Mouse (Mus musculus) 3134 (cell line): ENCODE data around the gene Cct3.
A peak's percentile ranks its signal among the peaks of the same experiment; 100 is the strongest.
"Not testable (repeated sequence)": the region's sequence is repeated elsewhere in the genome, so short reads cannot be mapped to it uniquely, and the experiment has no call there.

ENCODE experiments used
- DNase-seq: peaks from one replicate; pipeline ENCODE4 v3.0.0-alpha.2; 2011; ENCODE audit warnings: low spot score; ENCODE audit not compliant: insufficient read length; ENCODE audit errors: extremely low read depth

Gene Cct3

DNA sequence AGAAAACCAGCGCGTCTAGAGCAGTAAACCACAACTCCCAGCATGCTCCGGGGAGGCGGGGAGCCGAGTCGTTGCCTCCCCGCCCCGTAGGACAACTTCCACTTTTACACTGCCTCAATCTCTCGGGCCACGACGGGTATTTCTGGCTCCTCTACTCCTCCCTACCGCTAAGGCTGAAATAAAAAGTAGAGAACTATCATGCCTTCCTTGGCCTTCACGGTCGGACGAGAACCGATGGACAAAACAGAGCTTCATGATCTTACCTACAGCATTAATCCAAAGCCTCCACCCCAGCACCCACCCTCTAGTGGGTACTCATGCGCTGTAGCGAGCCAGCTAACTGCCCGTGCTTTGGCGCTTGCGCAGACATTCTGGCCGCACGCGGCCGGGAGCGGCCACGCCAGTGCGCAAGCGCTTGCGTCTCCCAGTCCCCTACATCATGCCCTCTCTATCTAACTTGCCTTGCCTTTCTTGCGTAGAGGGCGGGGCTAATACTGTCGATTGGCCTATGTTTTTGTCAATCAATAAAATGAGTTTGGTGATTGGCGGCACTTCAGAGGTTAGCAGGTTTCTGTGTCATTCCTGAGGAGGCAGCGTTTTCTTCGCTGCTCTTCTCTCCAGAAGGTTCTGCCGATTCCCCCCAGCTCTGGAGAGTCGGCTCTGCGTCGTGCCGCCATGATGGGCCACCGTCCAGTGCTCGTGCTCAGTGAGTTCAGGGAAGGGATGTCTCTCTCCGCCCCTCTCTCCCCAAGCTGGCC, at the start of gene Cct3, which contains the start of gene Tsacc:
Gene Cct3 (plus strand): TSS at position 556 of the 758 bp plus-strand sequence.
Gene Tsacc (minus strand): TSS at position 439 of the 758 bp plus-strand sequence.
- peak; percentile 100 for DNase-seq

DNA sequence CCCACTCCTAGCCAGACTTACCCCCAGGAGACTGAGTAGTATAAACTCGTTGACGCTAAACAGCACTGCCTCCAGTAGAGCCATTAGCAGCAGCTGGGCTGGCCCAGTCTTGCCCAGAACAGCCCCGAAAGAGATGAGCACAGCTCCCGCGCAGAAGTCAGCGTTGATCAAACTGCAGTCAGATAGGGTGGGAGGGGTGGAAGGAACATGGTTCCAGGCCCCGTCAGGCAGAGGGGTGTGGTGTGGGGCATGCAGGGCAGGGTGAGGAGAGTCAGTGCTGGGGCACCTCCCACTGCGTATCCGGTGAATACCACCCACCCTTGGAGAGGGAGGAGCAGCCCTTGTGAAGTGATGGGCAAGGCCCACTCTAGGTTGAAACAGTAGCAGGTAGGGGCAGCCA, 49.2 kb upstream of the Cct3 start:
- no peak for DNase-seq

DNA sequence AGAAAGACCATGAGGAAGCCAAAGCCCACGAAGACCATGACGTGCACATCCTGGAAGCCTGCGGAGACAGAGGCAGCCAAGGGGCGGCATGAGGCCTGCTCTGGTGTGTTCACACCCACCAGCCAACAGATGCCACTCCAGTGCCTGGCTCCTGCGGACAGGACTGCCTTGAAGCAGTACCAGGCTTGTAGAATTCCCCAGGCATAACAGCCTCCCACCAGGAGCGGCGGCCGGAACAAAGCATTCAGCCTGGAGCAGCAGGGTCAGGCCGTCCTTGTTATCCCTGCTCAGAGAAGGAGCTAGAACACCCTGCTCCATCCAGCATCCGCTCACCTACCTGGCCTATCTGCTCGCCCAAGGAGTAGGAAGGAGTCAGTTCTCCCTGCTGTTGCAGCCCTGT, 48.5 kb upstream of the Cct3 start:
- DNase-seq, result no peak

DNA sequence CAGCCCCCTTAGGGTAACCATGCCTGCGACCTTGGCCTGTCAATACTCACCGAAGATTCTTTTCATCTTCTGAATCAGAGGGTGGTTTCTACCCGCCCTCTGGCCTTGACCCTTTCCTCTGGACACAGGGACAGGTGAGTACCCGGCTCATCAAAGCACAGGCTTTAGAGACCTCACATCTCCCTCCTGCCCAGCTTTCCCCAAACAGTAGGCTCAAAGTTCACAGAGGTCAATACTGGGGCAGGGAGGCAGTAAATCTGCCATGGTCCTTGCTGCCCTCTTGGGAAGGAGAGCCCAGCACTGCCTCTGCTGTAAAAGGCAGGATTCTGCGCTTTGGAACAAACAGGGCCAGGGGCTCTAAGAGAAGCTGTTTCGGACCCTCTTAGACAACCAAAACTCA, 44.2 kb upstream of the Cct3 start:
- no peak for DNase-seq

DNA sequence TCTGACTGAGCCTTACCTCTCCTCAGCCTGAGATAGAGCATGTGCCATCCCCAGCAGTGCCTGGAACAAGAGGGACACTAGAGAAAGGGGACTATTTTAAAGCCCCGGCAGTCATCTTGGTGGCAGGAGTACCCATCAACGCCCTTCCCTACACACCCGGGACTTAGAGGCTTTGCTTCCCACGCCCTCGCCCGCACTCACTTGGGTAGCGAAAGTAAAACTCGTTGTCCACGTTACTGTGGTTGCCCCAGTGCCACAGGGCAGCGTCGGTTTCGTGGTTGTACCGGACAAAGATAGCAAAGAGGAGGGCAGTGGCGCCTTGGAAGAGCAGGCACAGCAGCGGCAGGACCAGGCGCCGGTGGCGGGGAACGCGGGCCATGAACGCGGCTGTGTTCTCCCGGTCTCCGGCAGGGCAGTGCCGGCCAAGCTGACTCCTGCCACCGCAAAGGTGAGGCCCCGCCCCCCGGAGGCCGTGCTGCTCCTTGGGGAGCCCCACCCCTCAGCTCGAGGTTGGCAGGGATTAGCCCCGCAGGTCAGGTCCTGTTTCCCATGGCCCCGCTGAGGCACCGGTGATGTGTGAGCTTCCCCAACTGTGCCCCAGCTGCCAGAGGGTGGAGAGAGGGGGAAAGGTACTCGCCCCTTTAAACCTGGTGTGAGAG, 42.5 kb upstream of the Cct3 start, which contains the start of gene Rhbg:
Gene Rhbg (minus strand): TSS at position 442 of the 659 bp plus-strand sequence.
- no peak for DNase-seq

DNA sequence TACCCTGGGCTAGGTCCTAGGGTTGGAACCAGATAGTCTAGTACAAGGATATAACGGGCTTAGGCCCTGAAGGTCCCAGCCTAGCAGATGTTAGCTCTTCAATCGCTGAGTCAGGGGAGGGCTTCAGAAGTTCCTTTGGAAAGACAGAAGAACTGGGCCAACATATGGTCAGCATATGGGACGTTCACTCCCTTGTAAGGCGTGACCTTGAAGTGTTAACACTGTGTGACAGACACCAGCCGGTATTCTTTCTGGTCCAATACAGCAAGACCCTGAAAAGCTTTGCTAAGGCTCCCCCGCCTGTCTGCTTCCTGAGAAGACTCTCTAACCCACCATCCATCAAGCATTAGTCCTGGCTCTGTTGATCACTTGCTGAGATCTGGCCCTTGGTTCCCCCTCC, 41.0 kb upstream of the Cct3 start:
- no peak for DNase-seq

DNA sequence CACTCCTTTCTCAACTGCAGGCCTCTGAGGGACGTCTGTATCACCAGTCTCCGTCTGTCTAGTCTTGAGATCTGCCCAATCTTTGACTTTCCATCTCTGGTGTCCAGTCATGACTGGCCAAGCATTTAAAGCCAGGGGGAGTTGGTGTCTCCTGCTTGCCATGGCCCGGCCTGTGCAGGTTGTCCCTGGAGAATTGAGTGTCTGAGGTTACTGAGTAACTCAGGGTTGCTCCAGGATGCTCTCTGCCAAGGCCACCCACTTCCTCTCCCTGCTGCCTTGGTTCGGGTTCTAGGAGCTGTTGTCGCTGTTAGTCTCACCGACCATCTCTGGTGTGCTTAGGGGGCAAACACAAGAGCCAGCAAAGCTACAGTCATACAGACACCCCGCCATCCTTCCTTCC, 40.5 kb upstream of the Cct3 start:
- DNase-seq, result no peak

DNA sequence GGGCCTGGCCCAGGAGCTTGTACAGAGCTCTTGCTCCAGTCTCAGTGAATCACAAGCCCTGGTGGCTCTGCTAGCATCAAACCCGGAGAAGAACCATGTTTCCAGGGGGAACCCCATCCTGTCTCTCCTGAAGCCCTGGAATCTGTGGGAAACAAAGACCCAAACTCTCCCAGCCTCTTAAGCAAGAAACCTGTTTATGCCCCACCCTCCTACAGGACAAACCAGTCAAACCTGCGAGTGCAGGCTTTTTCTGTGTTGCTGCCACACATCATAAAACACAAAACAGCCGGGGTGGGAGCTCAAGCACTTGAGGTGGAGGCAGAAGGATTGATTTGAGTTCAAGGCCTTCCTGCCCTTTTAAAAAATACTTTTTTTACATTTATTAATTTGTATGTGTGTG, 34.6 kb upstream of the Cct3 start:
- no peak for DNase-seq

DNA sequence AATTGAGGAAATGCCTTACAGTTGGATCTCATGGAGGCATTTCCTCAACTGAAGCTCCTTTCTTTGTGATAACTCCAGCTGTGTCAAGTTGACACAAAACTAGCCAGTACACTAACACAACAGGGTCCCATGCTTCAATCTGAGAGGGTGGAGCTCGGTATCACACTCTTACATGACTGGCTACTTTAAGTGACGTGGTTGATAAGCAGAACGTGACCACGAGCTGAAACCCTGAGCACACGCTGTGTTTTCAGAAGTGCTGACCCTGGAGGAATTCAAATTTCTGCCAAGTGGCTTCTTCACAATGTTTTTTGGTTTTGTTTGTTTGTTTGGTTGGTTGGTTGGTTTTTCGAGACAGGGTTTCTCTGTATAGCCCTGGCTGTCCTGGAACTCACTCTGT, 28.9 kb upstream of the Cct3 start:
- not testable (repeated sequence) for DNase-seq

DNA sequence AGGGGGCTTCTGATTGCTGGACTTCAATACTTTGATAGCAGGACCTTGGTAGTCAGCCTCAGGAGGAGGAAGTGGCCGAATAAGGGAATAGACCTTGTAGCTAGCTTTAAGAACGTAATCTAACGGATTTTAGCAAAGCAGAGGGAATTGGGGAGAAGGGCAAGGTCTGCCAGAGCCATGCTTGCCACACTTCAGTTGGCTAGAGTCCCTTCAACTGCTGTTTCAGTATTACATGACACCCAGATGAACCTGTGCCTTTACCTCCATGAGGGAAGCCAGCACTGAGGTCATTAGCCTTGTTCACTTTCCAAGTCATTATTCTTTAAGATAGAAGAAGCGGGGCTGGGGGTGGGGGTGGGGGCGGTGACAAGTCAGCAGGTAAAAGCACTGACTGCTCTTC, 27.9 kb upstream of the Cct3 start:
- DNase-seq, result no peak

DNA sequence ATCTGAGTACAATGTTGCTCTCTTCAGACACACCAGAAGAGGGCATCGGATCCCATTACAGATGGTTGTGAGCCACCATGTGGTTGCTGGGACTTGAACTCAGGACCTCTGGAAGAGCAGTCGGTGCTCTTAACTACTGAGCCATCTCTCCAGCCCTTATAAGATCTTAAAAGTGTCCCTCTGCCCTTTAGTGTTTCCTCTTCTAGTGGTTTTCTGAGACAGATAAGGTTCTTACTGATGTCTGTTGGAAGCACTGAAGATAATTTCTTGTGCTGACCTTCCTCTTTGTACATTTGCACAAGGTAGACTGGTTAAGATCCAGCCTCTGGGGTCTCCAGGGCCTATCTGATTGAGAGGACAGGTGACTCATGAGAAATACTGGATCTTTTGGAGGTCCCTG, 25.6 kb upstream of the Cct3 start:
- DNase-seq, result not testable (repeated sequence)

DNA sequence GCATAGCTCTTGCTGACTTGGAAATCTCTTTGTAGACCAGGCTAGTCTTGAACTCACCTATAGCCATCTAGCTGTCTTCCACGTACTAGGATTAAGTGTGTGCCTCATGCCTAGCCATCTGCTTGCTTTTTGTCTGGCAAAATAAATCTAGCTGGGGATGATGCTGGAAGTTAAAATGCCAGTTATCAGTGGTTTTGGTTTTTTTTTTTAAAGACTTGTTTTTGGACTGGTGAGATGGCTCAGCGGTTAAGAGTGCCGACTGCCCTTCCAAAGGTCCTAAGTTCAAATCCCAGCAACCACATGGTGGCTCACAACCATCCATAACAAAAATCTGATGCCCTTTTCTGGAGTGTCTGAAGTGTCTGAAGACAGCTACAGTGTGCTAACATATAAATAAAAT, 25.1 kb upstream of the Cct3 start:
- DNase-seq, result no peak

DNA sequence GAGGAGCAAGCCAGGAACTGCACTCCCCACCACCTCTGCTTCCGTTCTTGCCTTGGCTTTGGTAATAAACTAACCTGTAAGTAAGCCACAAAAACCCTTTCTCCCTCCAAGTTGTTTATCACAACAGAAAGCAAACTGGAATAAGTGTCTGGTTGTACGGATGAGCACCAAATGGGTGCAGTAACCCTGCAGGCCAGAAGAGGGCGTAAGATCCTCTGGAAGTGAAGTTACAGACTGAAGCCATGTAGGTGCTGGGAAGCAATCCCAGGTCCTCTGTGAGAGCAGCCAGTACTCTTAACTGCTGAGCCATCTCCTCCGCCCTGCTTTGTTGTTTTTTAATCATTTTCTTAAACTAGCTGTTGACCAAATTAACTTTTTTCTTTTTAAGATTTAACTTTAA, 22.9 kb upstream of the Cct3 start:
- DNase-seq, result no peak

DNA sequence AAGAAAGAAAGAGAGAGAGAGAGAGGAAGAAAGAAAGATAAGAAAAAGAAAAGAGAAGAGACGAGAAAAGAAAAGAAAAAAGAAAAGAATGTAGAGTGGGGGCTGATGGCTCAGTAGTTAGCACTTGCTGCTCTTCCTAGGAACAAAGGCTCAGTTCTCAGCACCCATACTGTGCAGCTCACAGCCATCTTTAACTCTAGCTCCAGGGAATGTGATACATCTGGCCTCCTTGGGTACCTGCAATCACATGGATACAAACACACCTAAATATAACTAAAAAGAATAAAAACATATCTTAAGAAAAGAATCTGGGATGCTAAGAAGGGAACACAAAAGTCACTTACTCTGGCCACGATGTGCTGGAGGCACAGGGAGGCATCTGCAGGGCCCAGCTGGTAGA, 20.8 kb upstream of the Cct3 start:
- no peak for DNase-seq

DNA sequence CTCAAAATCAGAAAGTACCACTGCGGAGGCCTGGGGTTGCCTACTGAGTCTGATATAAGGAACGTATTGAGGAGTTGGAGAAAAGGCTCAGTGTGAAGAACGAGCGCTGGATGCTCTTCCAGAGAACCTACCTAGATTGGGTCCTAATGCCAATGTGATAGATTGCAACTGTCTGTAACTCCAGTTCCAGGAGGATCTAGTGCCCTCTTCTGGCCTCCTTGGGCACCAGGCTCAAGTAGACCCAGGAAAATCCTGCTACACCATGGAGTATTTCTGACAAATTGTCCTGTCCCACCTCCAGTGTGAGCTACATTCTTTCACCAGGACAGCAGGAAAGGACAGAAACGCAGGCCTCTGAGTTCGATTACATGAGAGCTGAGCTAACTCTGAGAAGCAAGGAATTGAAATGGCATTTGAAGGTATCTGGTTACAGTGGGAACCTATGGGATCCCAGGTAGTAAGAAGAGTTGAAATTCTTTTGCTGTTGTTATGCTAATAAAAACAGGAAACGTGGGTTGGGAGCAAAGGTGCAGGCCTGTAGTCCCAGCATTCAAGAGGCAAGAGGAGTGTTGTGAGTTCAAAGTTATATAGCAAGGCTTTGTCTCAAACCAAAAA, 20.3 kb upstream of the Cct3 start:
- no peak for DNase-seq

DNA sequence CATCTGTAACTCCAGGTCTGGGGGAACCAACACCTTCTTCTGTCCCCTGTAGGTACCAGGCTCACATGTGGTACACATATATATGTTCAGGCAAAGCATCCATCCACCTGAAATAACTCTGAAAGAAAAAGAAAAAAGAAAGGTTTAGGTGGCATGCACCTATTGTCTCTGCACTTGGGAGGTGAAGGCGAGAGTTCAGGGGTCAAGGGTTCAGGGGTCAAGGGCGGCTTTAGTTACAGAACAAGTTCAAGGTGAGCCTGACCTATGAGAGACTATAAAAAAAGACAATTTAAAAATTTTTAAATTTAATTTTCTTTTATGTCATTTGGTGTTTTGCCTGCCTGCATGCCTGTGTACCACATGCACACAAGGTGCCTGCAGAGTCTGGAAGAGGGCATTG, 16.9 kb upstream of the Cct3 start:
- no peak for DNase-seq

DNA sequence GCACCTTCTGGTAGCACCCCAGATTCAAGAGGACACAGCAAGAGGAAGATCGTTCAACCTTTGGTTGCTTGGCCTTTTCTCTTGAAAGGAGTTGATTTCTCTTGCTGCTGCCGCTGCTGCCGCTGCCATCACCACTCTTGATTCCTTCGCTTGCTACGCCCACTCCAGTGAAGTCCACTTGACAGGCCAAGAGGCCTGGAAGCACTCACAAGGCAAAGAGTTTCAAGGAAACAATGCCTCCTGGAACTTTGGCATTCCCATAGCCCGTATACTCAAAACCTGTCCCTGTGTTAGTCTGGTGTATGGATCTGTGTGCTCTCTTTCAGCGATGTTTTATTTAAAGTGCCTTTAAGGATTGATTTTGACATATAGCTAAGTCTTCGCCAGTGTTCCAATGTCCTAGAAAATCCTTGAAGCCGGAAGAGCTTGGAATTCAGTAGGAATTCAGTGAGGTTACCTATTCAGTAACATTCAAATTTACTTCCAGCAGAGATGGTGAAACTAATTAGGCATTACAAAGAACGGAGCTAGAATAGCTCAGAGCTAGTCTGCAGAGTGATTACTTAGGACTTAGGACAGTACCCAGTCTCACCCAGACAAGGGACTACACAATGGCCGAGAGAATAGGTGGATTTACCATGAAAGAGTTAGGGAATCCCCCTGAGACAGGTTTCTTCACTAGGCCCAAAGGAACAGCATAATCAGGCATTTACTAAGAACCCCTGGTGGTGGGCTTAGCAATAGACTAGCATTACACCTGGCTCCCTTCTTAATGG, 15.6 kb upstream of the Cct3 start:
- not testable (repeated sequence) for DNase-seq

DNA sequence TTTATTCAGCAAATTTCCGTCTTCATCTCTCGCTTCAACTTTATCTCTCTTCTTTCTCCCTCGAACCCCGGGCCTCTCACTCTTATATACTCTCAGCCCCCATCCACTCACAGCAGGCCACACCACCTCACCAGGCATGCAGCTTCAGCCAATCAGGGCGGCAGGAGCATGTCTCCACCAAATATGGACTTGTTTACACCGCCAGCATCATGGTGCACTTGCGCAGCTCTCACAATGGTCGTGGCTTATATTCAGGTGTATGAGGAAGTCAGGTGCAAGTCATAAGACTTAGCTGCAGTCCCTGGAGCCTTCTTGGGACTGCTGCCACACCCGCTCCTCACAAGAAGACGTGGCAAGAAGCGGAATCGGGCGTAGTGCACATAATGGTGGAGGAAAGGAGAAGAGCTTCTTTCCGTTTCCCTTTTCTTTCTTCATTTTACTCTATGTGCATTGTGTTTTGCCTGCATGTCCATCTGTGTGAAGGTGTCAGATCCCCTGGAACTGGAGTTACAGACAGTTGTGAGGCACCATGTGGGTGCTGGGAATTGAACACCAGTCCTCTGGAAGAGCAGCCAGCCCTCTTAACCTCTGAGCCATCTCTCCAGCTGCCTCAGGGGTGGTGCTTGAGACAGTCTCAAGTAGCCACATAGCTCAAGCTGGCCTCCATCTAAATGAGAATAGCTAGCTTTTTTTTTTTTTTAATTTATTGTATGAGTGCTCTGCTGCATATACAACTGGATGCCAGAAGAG, 11.9 kb upstream of the Cct3 start:
- DNase-seq, result not testable (repeated sequence)

DNA sequence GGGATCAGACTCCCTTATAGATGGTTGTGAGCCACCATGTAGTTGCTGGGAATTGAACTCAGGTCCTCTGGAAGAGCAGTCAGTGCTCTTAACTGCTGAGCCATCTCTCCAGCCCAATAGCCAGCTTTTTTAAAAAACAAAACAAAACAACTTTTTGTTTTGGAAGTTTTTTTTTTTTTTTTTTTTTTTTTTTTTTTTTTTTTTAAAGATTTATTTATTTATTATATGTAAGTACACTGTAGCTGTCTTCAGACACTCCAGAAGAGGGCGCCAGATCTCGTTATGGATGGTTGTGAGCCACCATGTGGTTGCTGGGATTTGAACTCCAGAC, 11.4 kb upstream of the Cct3 start:
- DNase-seq, result not testable (repeated sequence)

DNA sequence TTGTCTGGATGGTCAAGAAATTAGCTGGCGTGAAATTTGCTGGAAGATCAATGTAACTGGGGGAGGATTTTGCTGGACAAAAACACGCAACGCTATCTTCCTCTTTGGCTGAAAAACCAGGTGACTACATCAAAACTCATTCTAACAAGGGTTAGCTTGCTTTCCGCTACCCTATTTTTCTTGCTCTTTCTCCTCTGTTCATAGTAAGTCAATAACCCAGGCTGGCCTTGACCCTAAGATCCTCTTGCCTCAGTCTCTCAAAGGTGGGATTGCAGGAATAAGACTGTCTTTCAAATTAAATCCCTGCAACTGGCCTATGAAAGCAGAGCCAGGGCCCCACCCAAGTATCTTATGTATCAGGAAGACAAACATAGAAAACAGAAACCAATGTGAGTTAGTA, 9.8 kb upstream of the Cct3 start, which contains the start of gene Gm38392:
Gene Gm38392 (minus strand): TSS at position 101 of the 400 bp plus-strand sequence.
- no peak for DNase-seq
